Mouse (Mus musculus): ENCODE measurements around the gene Cep250. TPM values are rescaled to one million over a fixed set of nuclear protein-coding genes. Genes with fewer than 3 reads are reported as not detected.
"Not testable (repeated sequence)": the region's sequence is repeated elsewhere in the genome, so short reads cannot be mapped to it uniquely, and the experiment has no call there.

Gene Cep250
- 6.9 and 9.9 TPM in 2 replicates for polyA plus RNA-seq (2015; fragmentation: Nextera tagmentation; extraction: Ambion mirVana)

DNA sequence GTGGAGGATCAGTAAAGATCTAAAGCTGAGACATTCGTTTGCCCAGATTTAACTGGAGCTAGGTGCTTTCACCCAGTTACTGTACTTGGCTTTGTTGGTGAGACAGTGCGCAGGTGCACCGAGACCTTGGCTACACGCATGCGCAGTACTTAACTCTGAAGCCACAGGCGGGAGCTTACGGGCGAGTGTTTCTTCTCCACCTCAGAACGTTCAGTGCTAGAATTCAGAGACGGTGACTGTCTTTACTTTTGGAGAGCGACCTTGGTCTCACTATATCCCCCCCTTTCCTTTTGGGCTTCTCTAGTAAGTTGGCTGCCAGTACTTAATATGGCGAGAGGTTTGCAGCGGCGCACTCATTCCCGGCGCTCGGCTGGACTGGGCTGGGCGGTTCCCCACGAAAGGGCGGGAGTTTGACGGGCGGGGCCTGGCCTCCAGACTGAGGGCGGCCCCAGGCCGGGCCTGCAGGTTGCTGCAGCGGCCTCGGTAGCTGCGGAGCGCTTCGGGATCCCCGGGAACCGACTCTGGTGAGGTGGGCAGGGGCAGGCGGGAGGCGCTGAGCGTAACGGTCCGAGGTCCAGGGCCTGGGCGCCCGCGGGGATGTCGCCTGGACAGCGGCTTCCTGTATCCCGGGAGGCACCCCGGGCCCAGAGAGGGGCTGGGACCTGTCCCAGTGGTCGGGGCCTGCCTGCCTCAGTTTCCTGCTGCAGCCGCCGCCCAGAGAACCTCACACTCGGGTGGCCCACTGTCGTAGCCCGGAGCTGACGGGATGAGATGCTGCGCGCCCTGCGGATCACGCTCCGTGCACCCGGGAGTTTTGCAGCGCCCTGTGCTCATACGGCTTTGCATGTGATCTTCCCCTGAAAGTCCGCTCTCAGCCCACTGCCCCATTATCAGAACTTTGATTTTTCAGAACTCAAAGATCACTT is at the start of gene Cep250:
Gene Cep250 (plus strand): TSS at position 325 of the 926 bp plus-strand sequence.
- H3K4me3 ChIP-seq (ENCODE audit: low read length) = peak within 1 kb of the TSS; percentile 97
- peaks cover 5% of the 10 kb centered on the region for H3K4me1 ChIP-seq (ENCODE audit: control insufficient read depth, insufficient read depth, low read length)
- ATAC-seq (replicated peaks; ENCODE audit: extremely low read depth, insufficient read depth, low FRiP score) = peak; percentile 97
- H3K27me3 ChIP-seq (ENCODE audit: control insufficient read depth, insufficient read depth, low read length) = 0 out of 2 replicates have a peak, but pooled peaks cover 3% of the 10 kb centered on the region
- under 1% methylated on average over 59 of the region's 59 CpGs for whole genome bisulfite sequencing
- H3K36me3 ChIP-seq (ENCODE audit: control insufficient read depth, insufficient read depth) = no peaks in the 10 kb centered on the region
- peak within 1 kb of the TSS; percentile 61 for H3K4me2 ChIP-seq (ENCODE audit: low read depth, low read length)
- H3K9ac ChIP-seq (ENCODE audit: low read length) = peak within 1 kb of the TSS; percentile 99
- H3K9me3 ChIP-seq (replicated peaks; ENCODE audit: control insufficient read depth, low read length) = no peaks in the 10 kb centered on the region
- peak within 1 kb of the TSS; percentile 88 for H3K27ac ChIP-seq (ENCODE audit: low read length)

DNA sequence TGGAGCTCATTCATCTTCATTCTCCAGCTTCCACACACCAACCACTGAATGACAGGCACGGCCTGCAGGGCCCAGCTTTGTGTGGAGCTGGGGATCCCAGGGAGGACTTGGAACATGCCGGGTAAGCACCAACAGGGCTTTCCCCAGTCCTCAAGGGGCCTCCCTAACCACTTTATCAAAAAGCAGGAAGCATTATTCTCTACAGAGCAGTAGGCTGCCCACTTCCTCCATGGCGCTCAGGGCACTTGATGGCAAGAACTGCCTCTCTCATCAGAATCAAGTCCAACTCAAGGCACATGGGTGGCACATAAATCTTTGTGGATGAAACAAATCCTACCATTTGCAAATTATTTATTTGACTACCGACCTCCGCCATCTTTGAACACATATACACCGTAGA is 41.6 kb upstream of the Cep250 start:
- H3K4me2 ChIP-seq (ENCODE audit: low read depth, low read length) = no peak overlapping the region
- no peak overlapping the region for H3K4me3 ChIP-seq (ENCODE audit: low read length)
- H3K27ac ChIP-seq (ENCODE audit: low read length) = no peak overlapping the region
- H3K27me3 ChIP-seq (ENCODE audit: control insufficient read depth, insufficient read depth, low read length) = no peaks in the 10 kb centered on the region
- 83% methylated on average over 6 of the region's 6 CpGs for WGBS
- H3K9ac ChIP-seq (ENCODE audit: low read length) = no peak overlapping the region
- ATAC-seq (replicated peaks; ENCODE audit: extremely low read depth, insufficient read depth, low FRiP score) = no peak
- H3K4me1 ChIP-seq (ENCODE audit: control insufficient read depth, insufficient read depth, low read length) = no peaks in the 10 kb centered on the region
- H3K36me3 ChIP-seq (ENCODE audit: control insufficient read depth, insufficient read depth) = peaks cover 40% of the 10 kb centered on the region
- H3K9me3 ChIP-seq (replicated peaks; ENCODE audit: control insufficient read depth, low read length) = no peaks in the 10 kb centered on the region

DNA sequence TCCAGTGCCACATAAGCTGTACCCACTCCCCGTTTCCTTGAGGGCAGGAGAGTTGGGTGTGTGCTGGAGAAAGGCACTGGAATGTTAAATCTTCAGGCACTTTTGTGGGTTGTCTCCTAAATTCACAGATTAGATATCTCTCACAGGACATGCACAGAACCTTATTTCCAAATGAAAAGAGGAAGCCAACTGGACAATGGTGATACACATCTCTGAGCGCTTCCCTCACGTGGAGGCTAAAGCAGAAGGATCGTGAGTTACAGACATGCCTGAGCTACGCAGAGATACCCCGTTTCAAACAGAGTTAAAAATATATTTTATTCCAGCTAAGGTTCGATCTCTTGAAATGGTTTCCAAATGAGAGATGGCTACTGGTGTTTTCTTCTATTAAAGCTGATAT is 33.1 kb upstream of the Cep250 start:
- Histone ChIP-seq H3K4me2 (ENCODE audit: low read depth, low read length) (no peak overlapping the region), H3K9ac (ENCODE audit: low read length) (no peak overlapping the region), H3K36me3 (ENCODE audit: control insufficient read depth, insufficient read depth) (peaks cover 20% of the 10 kb centered on the region), H3K27me3 (ENCODE audit: control insufficient read depth, insufficient read depth, low read length) (no peaks in the 10 kb centered on the region), H3K4me3 (ENCODE audit: low read length) (no peak overlapping the region), H3K27ac (ENCODE audit: low read length) (no peak overlapping the region), H3K9me3 (replicated peaks; ENCODE audit: control insufficient read depth, low read length) (no peaks in the 10 kb centered on the region), H3K4me1 (ENCODE audit: control insufficient read depth, insufficient read depth, low read length) (no peaks in the 10 kb centered on the region)
- no peak for ATAC-seq (replicated peaks; ENCODE audit: extremely low read depth, insufficient read depth, low FRiP score)
- WGBS = 89% methylated on average over 7 of the region's 7 CpGs

DNA sequence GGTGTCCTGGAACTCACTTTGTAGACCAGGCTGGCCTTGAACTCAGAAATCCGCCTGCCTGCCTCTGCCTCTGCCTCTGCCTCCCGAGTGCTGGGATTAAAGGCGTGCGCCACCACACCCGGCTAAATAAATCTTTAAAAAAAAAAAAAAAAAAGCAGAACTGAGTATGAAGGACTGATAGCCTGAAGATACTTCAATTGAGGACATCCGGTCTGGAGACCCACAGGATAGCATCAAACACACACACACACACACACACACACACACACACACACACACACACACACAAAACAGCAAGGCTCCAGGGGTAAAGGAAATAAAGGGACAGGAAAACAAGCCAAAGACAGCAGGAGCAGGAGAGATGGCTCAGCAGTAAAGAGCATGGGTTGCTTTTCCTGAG is 31.0 kb upstream of the Cep250 start:
- 96% methylated on average over 6 of the region's 6 CpGs for WGBS
- H3K9ac ChIP-seq (ENCODE audit: low read length); H3K27ac ChIP-seq (ENCODE audit: low read length); H3K27me3 ChIP-seq (ENCODE audit: control insufficient read depth, insufficient read depth, low read length); ATAC-seq (replicated peaks; ENCODE audit: extremely low read depth, insufficient read depth, low FRiP score); H3K4me2 ChIP-seq (ENCODE audit: low read depth, low read length); H3K9me3 ChIP-seq (replicated peaks; ENCODE audit: control insufficient read depth, low read length); H3K4me1 ChIP-seq (ENCODE audit: control insufficient read depth, insufficient read depth, low read length); H3K4me3 ChIP-seq (ENCODE audit: low read length): not testable (repeated sequence)
- H3K36me3 ChIP-seq (ENCODE audit: control insufficient read depth, insufficient read depth) = peaks cover 13% of the 10 kb centered on the region

DNA sequence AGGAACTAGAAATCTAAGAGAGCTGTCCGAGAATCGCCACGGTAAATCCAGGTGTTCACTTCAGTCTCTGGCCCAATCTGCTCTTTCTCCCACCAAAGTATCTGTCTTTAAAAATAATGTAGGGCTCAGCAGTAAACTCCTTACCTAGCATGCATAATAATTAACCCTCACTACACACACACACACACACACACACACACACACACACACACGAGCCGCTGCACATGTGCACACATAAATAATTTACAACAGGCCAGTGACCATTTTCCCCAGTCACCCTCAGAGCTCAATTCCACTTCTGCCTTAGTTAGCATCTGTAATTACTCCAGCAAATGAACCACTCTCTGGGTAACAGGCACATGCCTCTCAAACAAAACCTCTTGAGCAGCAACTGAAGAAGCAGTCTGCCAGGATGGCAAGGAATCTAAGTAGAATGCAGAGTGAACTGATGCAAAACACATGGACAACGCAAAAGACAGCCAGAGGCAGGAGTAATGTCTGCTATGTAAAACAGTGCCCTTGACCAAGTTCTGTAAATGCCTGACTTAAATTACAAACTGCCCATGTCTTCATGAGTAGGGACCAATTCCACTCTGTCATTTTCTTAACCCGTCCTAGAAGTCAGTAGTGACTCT is 27.4 kb upstream of the Cep250 start:
- Histone ChIP-seq H3K4me2 (ENCODE audit: low read depth, low read length) (peak overlapping the region; percentile 74), H3K36me3 (ENCODE audit: control insufficient read depth, insufficient read depth) (peaks cover 6% of the 10 kb centered on the region; the same call in 1 of the 2 replicates), H3K9ac (ENCODE audit: low read length) (peak overlapping the region; percentile 82), H3K4me3 (ENCODE audit: low read length) (peak overlapping the region; percentile 82), H3K9me3 (replicated peaks; ENCODE audit: control insufficient read depth, low read length) (no peaks in the 10 kb centered on the region), H3K4me1 (ENCODE audit: control insufficient read depth, insufficient read depth, low read length) (peaks cover 13% of the 10 kb centered on the region), H3K27me3 (ENCODE audit: control insufficient read depth, insufficient read depth, low read length) (no peaks in the 10 kb centered on the region), H3K27ac (ENCODE audit: low read length) (peak overlapping the region; percentile 94)
- no peak for ATAC-seq (replicated peaks; ENCODE audit: extremely low read depth, insufficient read depth, low FRiP score)
- WGBS = 67% methylated on average over 7 of the region's 7 CpGs

DNA sequence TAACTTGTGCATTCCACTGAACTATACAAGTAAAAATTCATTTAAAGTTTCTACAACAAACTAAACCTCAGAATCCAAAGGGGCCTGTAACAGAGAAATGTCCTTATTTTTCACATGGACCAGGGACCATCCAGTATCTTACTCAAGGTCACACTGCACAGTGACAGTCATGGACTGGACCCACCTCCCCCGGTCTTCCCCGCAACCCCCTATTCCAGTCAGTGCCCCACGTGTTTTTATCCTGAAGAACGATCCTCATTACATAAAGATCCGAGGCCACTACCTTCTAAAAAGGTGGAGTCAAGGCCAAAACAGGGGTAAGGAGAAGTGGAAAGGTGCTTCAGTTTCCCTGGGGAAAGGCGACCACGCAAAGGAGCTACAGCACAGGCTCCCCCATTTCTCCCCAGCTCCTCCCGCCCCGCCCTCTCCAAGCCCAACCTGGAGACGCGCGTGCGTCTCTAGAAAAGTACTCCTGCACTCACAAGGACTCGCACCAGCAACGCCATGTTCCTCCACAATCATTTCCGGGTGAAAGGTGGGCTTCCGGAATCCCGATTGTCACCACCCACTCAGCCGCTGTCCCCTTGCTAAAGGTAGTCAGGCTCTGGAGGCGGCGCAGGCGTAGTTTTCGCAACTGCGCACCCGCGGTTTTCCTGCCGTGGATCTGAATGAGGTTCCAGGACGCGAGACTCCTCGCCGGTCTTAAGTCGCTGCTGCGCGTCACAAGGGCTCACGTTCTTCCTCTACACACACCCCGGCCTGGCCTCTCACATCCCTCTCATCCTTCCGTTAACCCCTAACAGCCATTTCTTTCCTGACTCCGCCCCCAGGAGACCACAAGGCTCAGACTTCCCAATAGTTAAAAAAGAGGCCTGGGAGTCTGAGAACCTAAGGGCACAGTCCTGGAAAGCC is 26.5 kb upstream of the Cep250 start, which contains the start of gene Uqcc1:
Gene Uqcc1 (minus strand): TSS at position 780 of the 912 bp plus-strand sequence.
- WGBS = under 1% methylated on average over 38 of the region's 38 CpGs
- peak within 1 kb of the TSS; percentile 82 for H3K4me3 ChIP-seq (ENCODE audit: low read length)
- peak within 1 kb of the TSS; percentile 74 for H3K4me2 ChIP-seq (ENCODE audit: low read depth, low read length)
- no peaks in the 10 kb centered on the region for H3K9me3 ChIP-seq (replicated peaks; ENCODE audit: control insufficient read depth, low read length)
- H3K27ac ChIP-seq (ENCODE audit: low read length) = peak within 1 kb of the TSS; percentile 94
- peak within 1 kb of the TSS; percentile 82 for H3K9ac ChIP-seq (ENCODE audit: low read length)
- H3K4me1 ChIP-seq (ENCODE audit: control insufficient read depth, insufficient read depth, low read length) = peaks cover 13% of the 10 kb centered on the region
- peak; percentile 92 for ATAC-seq (replicated peaks; ENCODE audit: extremely low read depth, insufficient read depth, low FRiP score)
- H3K27me3 ChIP-seq (ENCODE audit: control insufficient read depth, insufficient read depth, low read length) = no peaks in the 10 kb centered on the region
- 0 out of 2 replicates have a peak, but pooled peaks cover 3% of the 10 kb centered on the region for H3K36me3 ChIP-seq (ENCODE audit: control insufficient read depth, insufficient read depth)

DNA sequence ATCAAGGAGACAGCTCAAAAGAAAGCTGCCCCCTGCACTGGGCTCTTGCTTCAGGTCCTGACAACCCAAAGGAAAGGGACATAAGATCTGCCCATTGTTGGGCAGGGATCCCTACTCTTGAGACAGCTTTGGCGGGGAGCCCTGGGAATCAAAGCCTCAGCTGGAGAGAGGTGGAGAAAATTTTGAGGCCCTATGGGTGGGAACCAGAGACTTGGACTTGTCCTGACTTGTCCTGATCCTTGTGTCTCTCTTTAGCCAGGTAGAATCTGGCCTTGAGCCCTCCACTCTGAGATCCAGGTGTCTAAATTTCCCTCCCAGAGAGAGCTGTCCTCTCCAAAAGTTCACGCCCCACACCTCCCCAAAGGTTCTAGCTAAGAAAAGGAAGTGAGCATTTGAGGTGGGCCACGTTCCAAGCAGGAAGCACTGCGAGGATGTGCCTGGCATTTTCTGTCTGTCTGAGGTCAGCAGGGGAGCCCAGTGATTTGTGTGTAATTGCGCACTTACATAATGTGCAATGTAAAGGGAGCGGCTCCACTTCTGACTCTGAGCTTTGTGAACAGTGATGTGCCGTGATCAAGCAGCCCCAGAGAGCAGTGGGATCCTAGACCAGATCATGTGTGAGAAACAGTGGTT is 16.2 kb upstream of the Cep250 start:
- no peak overlapping the region for H3K9ac ChIP-seq (ENCODE audit: low read length)
- no peaks in the 10 kb centered on the region for H3K27me3 ChIP-seq (ENCODE audit: control insufficient read depth, insufficient read depth, low read length)
- H3K36me3 ChIP-seq (ENCODE audit: control insufficient read depth, insufficient read depth) = no peaks in the 10 kb centered on the region
- no peak overlapping the region for H3K4me3 ChIP-seq (ENCODE audit: low read length)
- no peak overlapping the region for H3K27ac ChIP-seq (ENCODE audit: low read length)
- no peaks in the 10 kb centered on the region for H3K9me3 ChIP-seq (replicated peaks; ENCODE audit: control insufficient read depth, low read length)
- ATAC-seq (replicated peaks; ENCODE audit: extremely low read depth, insufficient read depth, low FRiP score) = no peak
- 67% methylated on average over 7 of the region's 7 CpGs for WGBS
- peaks cover 3% of the 10 kb centered on the region; the same call in 1 of the 2 replicates for H3K4me1 ChIP-seq (ENCODE audit: control insufficient read depth, insufficient read depth, low read length)
- H3K4me2 ChIP-seq (ENCODE audit: low read depth, low read length) = no peak overlapping the region

DNA sequence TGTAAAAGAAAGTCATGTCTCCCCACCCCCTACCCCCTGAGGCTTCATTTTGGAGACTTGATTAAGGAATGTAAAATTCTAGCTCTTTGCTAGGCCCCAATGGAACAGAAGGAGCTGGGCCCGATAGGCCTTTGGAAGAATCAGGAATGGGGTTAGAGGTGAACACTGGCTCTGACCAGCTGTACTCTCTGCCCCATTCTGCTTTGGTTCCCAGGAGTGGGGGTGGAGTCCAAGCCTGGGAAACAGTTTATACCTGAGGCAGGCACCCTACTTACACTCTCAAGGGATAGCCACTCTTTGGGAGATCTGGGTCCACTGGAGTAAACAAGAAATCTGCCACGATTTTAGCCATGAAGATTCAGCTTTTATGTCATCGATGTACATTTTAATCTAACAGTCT is 15.6 kb upstream of the Cep250 start, which contains the start of gene Gm15557:
Gene Gm15557 (plus strand): TSS at position 48 of the 400 bp plus-strand sequence.
- ATAC-seq (replicated peaks; ENCODE audit: extremely low read depth, insufficient read depth, low FRiP score) = no peak
- WGBS = 81% methylated on average over 3 of the region's 3 CpGs
- H3K9ac ChIP-seq (ENCODE audit: low read length) = no peak within 1 kb of the TSS
- H3K36me3 ChIP-seq (ENCODE audit: control insufficient read depth, insufficient read depth) = no peaks in the 10 kb centered on the region
- H3K4me2 ChIP-seq (ENCODE audit: low read depth, low read length) = no peak within 1 kb of the TSS
- no peaks in the 10 kb centered on the region for H3K9me3 ChIP-seq (replicated peaks; ENCODE audit: control insufficient read depth, low read length)
- peaks cover 3% of the 10 kb centered on the region; the same call in 1 of the 2 replicates for H3K4me1 ChIP-seq (ENCODE audit: control insufficient read depth, insufficient read depth, low read length)
- no peaks in the 10 kb centered on the region for H3K27me3 ChIP-seq (ENCODE audit: control insufficient read depth, insufficient read depth, low read length)
- no peak within 1 kb of the TSS for H3K27ac ChIP-seq (ENCODE audit: low read length)
- no peak within 1 kb of the TSS for H3K4me3 ChIP-seq (ENCODE audit: low read length)
